Mouse (Mus musculus) heart, postnatal 0 days (tissue): ENCODE results near the gene Rai14.

Experiments
- CTCF ChIP-seq: IDR thresholded peaks from 2 replicates; pipeline ENCODE4 v1.5.1; 2016; ENCODE audit warnings: antibody characterized with exemption, control low read depth, low read depth
- EP300 ChIP-seq: IDR thresholded peaks from 2 replicates; pipeline ENCODE4 v1.6.1; 2016; ENCODE audit warnings: antibody characterized with exemption, low read depth

DNA sequence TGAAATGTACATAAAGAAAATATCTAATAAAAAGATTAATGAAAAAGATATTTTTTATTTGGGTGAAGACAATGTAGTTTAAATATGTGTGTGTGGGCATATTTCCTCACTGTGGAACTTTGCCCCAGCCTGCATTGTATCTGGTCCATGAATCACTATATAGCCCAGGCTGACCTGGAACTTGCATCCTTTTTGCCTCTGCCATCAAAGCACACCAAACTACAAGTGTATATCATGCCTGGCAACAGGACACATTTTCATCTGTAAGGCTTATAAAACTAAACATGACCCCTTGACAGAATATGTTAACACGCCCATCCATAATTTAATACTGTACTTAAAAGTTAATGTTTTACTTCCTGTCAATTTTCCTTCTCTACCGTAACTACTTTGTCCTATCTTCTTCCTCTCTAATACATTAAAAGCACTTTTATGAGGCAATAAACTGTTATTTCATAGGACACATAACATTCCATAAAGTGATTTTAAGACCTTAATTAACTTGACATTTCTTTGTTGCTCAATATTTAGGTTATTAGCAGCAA is 61.4 kb downstream of the Rai14 start:
- TF ChIP-seq CTCF (no peak), EP300 (no peak)
